Mouse (Mus musculus) frontal cortex, postnatal 36 days (tissue): Measurements from ENCODE around the gene Alkbh6.

ENCODE experiments used
- DNase-seq, 2 experiments: peaks; one replicate each; pipeline ENCODE4 v3.0.0; 2022; ENCODE audit warnings: low spot score in 2 of 2

The Alkbh6 gene

DNA sequence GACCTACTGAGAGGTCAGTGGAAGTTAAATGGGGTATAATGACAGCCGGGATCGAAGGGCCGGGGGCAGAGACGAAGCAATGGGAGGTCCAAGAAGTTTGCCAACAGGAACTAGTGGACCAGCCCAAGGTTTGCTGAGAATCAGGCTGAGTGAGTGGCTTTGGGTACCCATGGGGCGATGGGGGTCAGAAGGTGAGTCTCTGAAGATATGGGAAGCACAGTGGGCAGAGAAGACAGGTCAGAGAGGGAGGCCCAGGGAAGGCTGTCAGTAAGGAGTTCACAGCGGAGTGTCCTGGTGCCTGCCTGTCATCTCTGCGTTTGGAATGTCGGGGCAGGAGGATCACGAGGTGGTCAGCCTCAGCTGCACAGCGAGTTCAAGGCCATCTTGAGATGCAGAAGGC lies 19.9 kb downstream of the Alkbh6 start:
- no peak for DNase-seq

DNA sequence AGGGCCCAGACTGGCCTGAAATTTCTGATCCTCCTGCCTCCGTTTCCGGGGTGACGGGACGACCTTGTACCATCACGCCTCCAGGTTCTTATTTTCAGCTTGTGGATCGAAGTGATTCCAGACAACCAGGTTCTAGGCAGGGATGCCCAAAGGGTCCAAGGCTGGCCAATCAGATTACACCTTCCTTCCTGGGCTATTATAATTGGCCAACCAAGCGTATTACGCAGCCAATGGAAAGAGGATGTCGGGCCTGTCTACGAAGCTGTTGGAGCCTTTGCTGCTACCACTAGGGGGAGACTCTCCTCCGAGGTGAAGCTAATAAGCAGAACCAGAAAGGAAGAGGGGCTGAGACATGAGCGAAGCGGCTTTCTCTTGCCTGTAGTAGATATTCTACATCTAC lies 23.4 kb downstream of the Alkbh6 start:
- DNase-seq: peak; percentile 87 to 96

DNA sequence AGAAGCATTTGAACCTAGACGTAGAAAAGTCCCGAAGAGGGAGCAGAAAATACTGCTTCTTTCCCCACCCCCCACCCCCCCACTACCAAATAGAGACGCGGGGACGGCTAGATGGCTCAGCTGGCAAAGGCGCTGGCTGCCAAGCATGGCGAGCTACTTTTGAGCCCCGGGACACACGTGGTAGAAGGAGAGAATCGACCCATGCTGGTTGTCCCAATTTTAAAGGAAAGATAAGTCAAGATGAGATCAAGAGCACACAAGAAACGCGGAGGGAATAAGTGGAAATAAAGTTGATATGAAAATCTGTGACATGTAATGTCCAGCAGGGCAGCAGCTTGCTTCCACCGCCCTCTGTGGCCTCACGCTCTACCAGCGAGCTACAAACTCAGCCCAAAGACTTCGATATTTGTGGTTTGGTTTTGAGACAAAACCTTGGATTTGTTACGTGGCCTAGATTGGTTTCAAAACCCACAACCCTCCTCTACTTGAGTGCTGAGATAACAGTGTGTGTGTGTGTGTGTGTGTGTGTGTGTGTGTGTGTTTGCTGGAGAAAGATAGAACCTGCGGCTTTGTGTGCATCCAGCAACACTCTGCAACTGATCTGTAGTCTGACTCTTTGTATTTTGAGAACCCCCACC lies 24.2 kb downstream of the Alkbh6 start:
- DNase-seq: no peak

DNA sequence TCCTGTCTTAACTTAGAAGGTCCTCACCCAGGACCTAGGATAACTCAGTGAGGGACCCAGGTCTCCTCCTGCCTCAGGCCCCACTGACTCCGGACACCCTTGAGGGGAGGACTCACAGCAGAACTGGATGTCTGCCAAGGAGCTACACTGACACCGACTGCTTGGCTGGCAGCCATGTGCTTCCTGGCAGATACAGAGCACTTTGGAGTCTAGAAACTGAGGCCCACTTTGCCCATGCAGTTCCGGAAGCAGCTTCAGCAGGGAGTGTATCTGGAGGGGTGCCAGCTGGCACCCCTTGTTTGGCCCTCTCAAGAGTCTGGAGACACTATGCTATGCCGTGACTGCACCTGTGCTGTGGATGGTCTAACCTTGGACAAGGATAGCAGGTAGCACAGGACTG lies 24.9 kb downstream of the Alkbh6 start:
- peak; percentile 77 to 83 for DNase-seq

DNA sequence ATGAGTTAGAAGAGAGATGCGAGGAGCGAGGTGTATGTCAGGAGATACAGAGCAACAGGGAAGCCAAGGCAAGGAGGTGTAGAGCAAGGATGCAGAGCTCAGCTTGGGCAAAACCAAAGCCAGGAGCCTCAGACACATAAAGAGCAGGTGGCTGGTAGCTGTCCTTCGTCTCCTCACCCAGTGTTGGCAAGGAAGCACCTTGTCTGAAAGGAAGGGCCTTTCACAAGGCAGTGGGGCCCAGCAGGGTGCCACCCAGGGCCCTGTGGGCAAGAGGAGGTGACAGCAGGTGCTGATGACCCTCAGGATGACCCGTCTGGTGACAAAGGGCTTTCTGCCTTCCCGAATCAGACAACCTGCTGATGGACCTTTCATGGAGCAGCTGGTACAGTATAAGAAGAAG lies 26.0 kb downstream of the Alkbh6 start:
- no peak for DNase-seq

DNA sequence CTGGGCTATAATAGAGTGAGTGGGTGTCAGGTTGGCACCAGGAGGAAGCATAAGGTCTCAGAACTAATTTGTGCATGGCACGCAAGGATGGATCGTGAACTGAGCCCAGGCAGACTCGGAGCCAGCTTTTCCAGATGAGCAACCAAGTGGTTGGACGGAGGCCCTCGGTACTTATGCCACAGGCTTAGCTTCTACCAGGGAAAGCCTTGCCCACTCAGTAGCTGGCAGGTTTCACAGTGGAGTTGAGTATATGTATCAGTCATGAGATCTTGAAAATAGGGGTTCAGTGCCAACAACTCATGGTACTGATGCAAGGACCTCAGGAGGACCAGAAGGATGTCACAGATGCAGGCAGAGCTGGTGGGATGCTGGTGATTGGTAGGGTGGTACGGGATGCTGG lies 27.2 kb downstream of the Alkbh6 start:
- DNase-seq: peak in 1 of 2 experiments; percentile 22

DNA sequence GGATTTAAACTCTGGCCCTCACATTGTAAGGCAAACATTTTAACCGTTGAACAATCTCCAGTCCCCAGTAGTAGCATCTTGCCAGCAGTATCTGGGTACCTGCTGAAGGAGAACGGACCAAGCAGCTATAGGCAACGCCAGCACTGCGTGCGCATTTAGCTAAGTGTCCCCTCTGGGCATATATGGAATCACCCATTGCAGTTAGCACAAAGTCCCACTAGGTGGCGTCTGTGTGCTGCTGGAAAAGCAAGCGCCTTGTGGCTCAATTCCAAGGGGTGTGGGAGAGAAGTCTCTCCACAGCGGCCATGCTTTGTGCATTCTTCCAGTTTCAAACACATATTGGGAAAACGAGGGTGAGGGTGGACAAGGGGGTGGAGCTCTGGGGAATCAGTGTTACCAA lies 27.9 kb downstream of the Alkbh6 start:
- peak; percentile 89 to 92 for DNase-seq

DNA sequence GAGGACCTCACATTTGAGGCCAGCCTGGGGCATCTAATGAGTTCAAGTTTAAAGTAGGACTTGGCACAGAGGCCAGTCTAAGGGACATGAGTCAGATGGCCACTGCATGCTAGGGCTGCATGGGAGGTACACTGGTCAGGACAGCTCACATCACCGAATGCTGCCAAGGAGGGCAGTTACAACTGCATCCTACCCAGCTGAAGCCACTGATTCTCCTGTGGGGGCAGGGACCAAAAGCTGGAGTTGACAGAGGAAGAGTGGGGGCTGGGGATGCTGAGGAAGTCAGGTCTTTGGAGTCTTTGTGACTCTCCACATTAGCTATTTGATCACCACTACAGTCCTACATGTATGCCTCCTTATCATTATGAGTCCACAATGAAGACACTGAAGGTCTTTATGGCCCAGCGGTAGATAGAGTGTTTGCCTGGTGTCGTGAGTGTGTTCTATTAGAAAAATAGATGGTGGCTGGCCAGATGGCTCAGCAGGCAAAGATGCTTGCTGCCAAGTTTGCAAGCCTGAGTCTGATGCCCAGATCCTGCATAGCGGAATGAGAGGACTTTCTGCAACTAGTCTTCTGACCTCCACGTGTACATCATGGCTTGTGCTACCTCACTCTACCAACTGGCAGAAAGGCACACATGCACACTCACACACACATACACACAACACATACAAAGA lies 31.1 kb downstream of the Alkbh6 start:
- DNase-seq: no peak

DNA sequence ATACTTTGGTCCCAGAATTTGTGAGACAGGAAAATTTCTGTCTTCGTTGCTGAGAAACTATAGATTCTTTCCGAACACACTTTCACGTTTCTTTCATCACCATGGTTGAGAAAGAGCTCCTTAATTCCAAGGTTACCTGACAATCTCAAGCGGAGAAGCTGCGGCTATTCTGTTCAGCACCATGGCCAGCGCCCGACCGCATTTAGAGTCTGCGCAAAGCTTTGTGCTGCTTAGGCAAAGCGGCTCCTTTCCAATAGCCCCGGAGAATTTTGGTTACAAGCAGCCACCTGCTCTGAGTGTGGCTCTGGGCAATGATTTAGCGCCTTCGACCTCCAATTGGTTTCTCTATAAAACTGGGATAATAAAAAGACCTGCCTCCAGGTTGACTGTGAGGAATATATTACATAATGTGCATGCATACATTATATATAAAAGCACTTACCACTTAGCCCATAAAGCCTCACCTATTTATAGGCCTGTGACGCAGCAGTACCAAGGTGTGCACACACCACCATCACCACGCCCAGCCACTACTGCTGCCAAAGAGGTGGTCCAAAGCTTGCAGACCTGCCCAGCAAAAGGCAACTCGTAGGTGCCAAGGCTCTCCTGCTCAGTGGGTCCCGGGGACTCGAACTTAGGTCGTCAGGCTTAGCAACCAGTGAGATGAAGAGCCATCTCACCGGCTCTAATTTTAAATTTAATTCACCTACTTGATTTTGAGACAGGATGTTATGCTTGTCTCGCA lies 38.3 kb downstream of the Alkbh6 start:
- DNase-seq: no peak

DNA sequence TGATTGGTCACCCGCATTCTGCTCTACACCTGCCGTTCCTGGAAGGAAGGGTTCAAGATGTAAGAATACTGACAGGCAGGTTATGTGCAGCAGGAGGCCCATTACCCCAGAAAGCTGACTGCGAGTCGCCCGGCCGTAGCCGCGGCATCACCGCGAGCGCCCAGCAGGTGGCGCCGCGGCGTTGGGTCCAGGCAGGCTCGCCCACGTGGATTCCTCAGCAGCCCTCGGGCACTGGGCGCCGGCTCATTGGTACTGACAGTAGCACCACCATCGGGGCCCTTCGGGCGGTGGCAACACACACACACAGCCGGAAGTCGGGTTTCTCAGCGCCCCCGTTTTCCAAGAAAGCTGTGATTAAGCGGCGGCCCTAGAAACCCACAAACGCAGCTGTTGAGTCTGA lies 39.3 kb downstream of the Alkbh6 start:
- DNase-seq: peak; percentile 82 to 89

DNA sequence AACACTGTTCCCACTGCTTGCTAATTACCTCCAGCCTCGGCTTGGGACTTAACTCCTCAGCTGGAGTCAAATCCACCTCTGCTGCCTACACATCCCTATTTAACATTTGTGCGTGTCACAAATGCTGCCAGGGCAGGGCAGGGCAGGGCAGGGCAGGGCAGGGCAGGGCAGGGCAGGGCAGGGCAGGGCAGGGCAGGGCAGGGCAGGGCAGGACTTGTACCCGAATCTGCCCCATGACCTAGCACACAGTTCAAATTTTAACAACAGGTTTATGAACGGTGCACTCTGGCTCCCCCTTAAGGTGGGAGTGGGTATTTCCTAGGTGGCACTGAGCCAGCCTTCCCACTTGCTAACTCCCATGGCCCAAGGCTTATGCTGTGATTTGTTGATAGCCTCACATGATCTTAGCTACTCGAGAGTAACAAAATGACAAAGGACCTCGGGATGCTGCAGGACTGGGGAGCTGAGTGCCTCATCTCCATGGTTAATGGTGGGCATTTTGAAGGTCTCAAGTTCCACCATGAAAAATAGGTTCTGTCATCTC lies 44.8 kb downstream of the Alkbh6 start:
- DNase-seq: peak; percentile 70 to 77

DNA sequence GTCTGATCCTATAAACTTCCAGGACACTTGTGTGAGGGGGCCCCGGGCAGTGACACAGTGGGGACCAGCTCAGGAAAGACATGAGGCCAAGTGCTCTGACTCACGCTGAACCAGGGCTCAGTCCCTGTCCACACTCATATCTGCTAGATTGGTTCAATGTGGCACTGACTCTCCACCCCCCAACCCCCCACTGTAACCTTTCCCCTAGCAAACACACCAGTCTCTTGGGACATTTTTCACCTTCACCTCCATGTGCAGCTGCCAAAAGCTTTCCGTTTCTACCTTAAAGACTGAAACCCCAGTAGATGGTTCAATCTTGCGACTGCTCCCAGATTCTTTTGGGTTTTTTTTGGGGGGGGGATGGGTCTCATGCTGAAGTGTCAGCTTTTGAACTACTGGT lies 45.5 kb downstream of the Alkbh6 start:
- DNase-seq: no peak

DNA sequence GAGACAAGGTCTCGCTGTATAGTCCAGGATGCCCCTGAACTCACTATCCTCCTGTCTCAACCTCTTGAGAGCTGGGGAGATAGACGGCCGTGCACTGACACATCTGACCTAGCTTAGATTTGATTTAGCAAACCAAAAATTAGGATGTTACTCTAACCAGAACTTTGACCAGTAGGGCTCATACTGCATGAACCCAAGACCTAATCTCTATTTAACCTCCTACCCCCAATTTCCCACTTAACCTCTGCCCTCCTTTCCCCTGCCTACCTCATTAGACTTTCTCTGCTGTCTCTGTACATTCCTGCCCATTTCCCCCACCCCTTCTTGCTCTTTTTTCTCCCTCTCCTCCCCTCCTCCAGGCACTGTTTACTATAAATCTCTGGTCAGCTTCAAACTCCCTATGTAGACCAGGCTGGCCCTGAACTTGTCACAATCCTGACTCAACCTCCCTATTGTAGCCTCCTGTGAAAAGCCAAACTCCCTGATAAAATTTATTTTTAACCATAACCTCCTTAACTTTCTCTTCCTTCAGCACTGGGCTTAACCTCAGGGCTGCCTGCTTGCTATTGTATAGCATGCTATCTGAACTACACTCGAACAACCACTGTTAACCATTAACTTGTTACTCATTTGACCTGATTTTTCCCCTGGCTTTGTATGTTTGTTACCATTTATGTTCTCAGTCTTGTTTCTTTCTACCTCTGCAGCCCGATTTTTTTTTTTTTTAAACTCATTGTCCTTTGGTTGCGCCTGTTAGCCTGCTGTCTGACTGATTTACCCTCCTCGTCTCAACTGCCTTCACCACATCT lies 50.1 kb downstream of the Alkbh6 start:
- DNase-seq: no peak

DNA sequence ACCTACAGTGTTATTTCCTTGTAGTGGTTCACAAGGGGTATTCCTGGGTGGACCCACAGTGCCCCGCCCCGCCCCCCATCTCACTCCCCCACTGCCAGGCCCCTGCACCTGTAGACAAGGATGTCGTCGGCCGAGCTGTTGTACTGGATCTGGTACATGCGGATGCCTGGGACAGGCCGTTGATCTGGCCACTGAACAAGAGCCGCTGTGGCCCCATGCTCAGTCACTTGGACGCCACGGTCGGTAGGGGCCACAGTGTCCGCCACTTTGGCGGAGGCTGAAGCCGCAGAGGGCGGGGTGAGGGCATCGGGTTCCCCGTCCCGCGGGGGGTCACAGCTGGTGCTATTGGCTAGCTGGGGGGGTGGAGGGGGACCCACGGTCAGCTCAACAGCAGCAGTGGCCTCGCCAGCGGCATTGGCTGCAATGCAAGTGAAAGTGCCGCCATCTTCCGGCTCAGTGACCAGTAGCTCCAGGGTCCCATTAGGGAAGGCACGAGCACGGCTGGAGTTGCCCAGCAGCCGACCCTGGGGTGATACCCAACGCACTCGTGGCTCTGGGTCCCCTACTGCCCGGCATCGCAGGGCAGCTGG lies 50.9 kb downstream of the Alkbh6 start:
- no peak for DNase-seq

DNA sequence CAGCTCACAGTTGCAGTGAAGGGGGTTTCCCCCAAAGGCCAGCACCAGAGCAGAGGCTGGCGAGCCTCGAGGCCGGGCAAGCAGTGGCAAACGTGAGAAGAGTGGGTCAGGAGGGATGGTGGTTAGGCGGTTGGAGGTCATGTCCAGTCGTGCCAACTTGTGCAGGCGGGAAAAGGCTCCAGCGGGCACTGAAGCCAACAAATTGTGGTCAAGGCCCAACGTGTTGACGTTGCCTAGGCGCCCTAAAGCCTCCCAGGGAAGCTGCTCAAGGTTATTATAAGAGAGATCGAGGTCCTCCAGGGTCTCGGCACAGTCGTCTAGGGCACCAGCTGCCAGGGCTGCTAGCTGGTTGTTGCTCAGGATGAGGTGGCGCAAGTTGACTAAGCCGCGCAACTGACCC lies 51.5 kb downstream of the Alkbh6 start:
- no peak for DNase-seq

DNA sequence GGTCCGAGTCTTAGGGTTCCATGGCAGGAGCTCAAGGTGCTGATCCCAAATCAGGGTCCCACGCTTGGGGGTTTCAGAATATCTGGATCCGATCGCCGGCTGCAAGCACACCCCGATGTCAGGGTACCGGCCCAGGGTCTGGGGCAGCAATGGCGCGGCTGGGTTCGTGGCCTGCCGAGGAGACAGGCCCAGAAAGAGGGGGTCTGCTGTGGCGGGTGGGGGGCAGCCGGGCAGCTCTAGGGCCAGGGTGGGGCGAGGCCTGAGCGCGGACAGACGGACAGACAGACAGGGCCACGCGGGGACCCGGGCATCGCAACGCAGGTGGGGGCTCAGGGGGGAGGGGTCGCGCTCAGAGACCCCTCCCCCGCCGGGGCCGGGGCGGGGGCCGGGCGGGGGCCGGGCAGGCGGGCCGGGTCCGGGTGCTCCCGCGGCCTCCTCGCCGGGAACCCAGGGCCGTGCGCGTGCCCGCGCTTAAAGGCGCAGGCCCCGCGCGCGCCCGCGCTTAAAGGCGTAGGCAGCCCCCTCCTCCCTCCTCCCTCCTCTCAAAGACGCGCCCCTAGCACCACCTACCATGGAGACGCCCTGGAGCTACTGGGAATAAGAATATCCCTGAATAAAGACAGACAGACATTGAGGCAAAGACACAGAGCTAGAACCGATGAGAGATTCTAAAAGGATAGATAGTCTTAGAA lies 54.3 kb downstream of the Alkbh6 start, which contains the start of gene Lrfn3:
Gene Lrfn3 (minus strand): TSS at position 121 of the 692 bp plus-strand sequence.
- DNase-seq: peak; percentile 58 to 71

DNA sequence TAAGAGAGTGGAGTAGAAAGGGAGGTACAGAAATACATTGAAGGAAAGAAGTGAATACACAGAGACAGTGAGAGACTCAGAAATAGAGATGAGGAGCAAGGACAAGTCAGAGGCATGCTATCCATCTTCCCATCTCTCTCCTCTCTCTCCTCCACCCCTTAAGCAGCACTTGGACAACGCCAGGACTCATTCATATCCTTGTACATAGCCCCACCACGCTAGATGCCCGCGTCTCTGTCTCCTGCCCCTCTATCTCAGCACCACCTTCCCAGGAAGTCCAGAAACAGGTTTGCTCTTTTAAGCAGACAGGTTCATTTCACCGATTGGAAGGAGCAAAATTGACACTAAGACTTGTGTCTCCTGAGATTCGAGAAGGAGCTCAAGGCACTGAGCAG lies 54.8 kb downstream of the Alkbh6 start:
- no peak for DNase-seq
